Mouse (Mus musculus): Measurements from ENCODE around the gene E330034G19Rik. TPM values are rescaled to one million over a fixed set of nuclear protein-coding genes. Genes with fewer than 3 reads are reported as not detected.

The E330034G19Rik gene
- total RNA-seq, 4 experiments from 2014 or later = not detected

- peak; percentile 18 for DNase-seq
These were observed 65.4 kb downstream of the E330034G19Rik start for GRCm38 (mm10) chr14:24358295-24358951.

Other genes with a start within 250 kb of the E330034G19Rik start
- 10 to 100 TPM; 49.9 to 76.1 (median 55.6) TPM for gene Dlg5, start 47.3 kb upstream of the E330034G19Rik start, total RNA-seq (2022)
- 10 to 100 TPM; 18.7 to 27.7 (median 24.1) TPM for gene Polr3a, start 193.8 kb downstream of the E330034G19Rik start, total RNA-seq (2022)
- 1,000 to 10,000 TPM; 1,357 to 1,834 (median 1,655) TPM for gene Rps24, start 193.9 kb downstream of the E330034G19Rik start, total RNA-seq (2022)